Mouse (Mus musculus) liver, embryonic 11.5 days (tissue): Measurements from ENCODE around the gene Ntrk3. TPM values are rescaled to one million over a fixed set of nuclear protein-coding genes. Genes with fewer than 3 reads are reported as not detected.

Experiments
- ATAC-seq: fragments of 200-750 bp; cut with Nextera tagmentation; replicated peaks from 2 replicates; pipeline ENCODE4 v1.8.0; 2017; ENCODE audit warnings: moderate number of reproducible peaks, mild to moderate bottlenecking, moderate TSS enrichment, moderate library complexity; ENCODE audit not compliant: low FRiP score
- DNase-seq: peaks from one replicate; pipeline ENCODE4 v3.0.0-alpha.2; 2017; ENCODE audit warnings: low spot score
- H3K27ac ChIP-seq: fragments of 300-500 bp; sonication (generic); 2 replicates; pipeline ENCODE4 v1.5.1; 2014; ENCODE audit warnings: mild to moderate bottlenecking, low read depth, low read length, control low read depth
- H3K27me3 ChIP-seq: fragments of 300-500 bp; sonication (generic); replicated peaks from 2 replicates; pipeline ENCODE4 v1.6.1; 2014; ENCODE audit warnings: low read length, mixed read lengths; ENCODE audit not compliant: control insufficient read depth, insufficient read depth
- H3K36me3 ChIP-seq: fragments of 300-500 bp; sonication (generic); 2 replicates; pipeline ENCODE4 v1.6.1; 2014; ENCODE audit warnings: mild to moderate bottlenecking, low read length, moderate library complexity, mixed read lengths; ENCODE audit not compliant: control insufficient read depth, insufficient read depth
- H3K4me1 ChIP-seq: fragments of 300-500 bp; sonication (generic); replicated peaks from 2 replicates; pipeline ENCODE4 v1.6.1; 2014; ENCODE audit warnings: low read length, mixed read lengths; ENCODE audit not compliant: control insufficient read depth, insufficient read depth
- H3K4me2 ChIP-seq: fragments of 300-500 bp; sonication (generic); 2 replicates; pipeline ENCODE4 v1.6.1; 2014; ENCODE audit warnings: mild to moderate bottlenecking, control low read depth, moderate library complexity
- H3K4me3 ChIP-seq: fragments of 300-500 bp; sonication (generic); 2 replicates; pipeline ENCODE4 v1.5.1; 2014; ENCODE audit warnings: low read depth, low read length, control low read depth
- H3K9ac ChIP-seq: fragments of 300-500 bp; sonication (generic); 2 replicates; pipeline ENCODE4 v1.6.1; 2014; ENCODE audit warnings: low read depth, low read length, control low read depth
- H3K9me3 ChIP-seq: fragments of 300-500 bp; sonication (generic); 2 replicates; pipeline ENCODE4 v1.6.1; 2016; ENCODE audit warnings: low read length, inconsistent platforms, mixed read lengths; ENCODE audit not compliant: control insufficient read depth
- WGBS: fragments of 180-500 bp; shearing (Covaris S2); extraction: QIAGEN DNeasy Blood & Tissue Kit; methylation state at CpG from one replicate; pipeline ENCODE4 v1.1.7; 2014; 5-methylcytosine and 5-hydroxymethylcytosine counted together
- polyA plus RNA-seq: library from polyadenylated mRNA; unstranded; fragments of >200 nt; fragmentation: Nextera tagmentation; extraction: Ambion mirVana; gene quantifications from 2 replicates; pipeline ENCODE4 v1.2.1, GENCODE M21; 2014

Gene Ntrk3
- polyA plus RNA-seq, 1 experiment from 2014 or later, result 2.3 TPM

DNA sequence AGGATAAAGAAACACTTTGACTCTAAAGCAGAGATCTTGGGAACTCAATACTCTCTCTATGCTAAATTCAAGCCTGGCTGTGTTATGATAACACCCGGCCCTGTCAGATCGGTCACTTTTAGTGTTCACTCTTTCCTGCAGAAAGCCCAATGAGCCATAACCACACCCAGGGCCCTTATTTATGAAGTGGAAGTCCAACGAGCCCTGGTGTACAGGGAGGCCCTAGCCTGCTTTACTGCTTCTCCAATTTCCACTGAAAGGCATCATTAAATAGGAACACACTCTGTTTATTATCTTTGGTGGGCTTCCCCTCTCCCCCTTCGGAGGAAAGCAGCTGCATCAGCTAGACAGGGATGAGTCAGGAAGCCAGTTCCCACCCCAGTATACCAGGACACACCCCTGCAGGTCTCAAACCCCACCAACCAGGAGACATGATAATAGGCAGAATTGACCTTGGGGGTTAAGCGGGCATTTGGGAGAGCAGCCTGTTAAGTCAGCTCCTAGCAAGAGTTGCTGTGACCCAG lies 489.6 kb downstream of the Ntrk3 start:
- ATAC-seq (no peak), DNase-seq (no peak)
- Histone ChIP-seq H3K4me1 (no peaks in the 10 kb centered on the region), H3K36me3 (no peaks in the 10 kb centered on the region), H3K9ac (no peak overlapping the region), H3K27ac (no peak overlapping the region), H3K9me3 (no peaks in the 10 kb centered on the region), H3K27me3 (no peaks in the 10 kb centered on the region), H3K4me3 (no peak overlapping the region), H3K4me2 (no peak overlapping the region)
- 68% methylated on average over 5 of the region's 5 CpGs for WGBS

DNA sequence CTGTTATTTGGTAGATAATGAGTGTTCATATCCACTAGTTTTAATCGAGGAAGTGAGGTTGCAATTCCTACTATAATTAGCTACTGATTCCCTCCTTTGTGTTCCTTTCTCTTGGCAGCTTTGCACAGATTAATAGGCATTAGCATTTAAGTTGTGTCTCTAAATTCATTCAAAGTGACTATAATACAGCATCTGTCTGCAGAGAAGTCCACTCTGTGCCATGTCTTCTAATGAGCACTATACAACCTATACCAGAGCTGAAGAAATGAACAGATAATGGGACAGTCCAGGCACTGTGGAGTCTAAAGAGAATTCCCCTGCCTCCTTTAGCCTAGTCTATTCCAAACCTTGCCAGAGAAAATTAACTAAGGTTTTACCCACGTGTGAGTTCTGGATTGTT lies 498.8 kb downstream of the Ntrk3 start:
- H3K36me3 ChIP-seq, result no peaks in the 10 kb centered on the region
- WGBS, result 67% methylated on average over 2 of the region's 2 CpGs
- no peak for DNase-seq
- H3K27ac ChIP-seq, result no peak overlapping the region
- H3K4me1 ChIP-seq, result no peaks in the 10 kb centered on the region
- H3K9me3 ChIP-seq, result no peaks in the 10 kb centered on the region
- H3K4me2 ChIP-seq, result no peak overlapping the region
- no peaks in the 10 kb centered on the region for H3K27me3 ChIP-seq
- H3K4me3 ChIP-seq, result no peak overlapping the region
- H3K9ac ChIP-seq, result no peak overlapping the region
- ATAC-seq, result no peak

DNA sequence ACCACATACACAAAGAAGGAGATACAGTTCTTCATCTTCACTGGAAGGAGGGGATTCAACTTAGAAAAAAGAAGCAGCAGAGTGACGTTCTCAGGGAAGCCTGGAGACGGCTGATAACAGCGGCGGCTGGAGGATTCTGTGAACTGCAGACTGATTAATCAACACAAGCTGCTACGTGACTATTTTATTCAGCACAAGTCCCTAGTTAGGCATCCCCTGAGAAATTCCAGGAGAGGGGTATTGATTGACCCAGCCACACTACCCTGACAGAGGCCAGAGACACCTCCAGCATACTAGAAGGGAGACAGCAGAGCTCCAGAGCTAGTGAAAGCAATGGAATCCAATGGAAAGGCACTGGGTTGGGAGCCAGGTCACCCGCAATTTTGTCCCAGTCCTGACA lies 516.1 kb downstream of the Ntrk3 start:
- H3K27me3 ChIP-seq, result no peaks in the 10 kb centered on the region
- no peaks in the 10 kb centered on the region for H3K4me1 ChIP-seq
- ATAC-seq (no peak), DNase-seq (no peak)
- no peak overlapping the region for H3K4me3 ChIP-seq
- no peaks in the 10 kb centered on the region for H3K36me3 ChIP-seq
- no peak overlapping the region for H3K4me2 ChIP-seq
- no peaks in the 10 kb centered on the region for H3K9me3 ChIP-seq
- WGBS, result 31% methylated on average over 6 of the region's 6 CpGs
- no peak overlapping the region for H3K9ac ChIP-seq
- no peak overlapping the region for H3K27ac ChIP-seq

DNA sequence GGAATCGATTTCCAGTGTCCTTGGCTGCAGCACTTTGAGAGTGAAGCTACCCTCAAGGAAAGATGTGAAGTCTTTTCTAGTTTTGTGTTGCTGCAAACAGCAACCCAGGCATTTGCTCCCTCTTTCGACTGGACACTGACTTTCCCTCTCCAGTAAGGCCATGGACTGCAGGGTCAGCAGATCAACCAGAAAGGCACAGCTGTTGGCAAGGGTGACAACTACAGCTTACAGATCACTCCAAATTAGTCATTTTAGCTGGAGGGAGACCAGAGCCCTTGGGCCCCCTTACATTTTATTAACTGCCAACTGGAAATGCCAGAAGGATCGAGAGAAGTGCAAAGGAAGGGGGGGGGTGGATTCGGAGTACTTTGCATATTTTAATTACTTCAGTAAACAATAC lies 516.9 kb downstream of the Ntrk3 start:
- Histone ChIP-seq H3K9ac (no peak overlapping the region), H3K4me2 (no peak overlapping the region), H3K27ac (no peak overlapping the region), H3K9me3 (no peaks in the 10 kb centered on the region), H3K4me1 (no peaks in the 10 kb centered on the region), H3K36me3 (no peaks in the 10 kb centered on the region), H3K27me3 (no peaks in the 10 kb centered on the region), H3K4me3 (no peak overlapping the region)
- ATAC-seq, result no peak
- whole genome bisulfite sequencing, result 65% methylated on average over 4 of the region's 4 CpGs
- DNase-seq, result no peak

DNA sequence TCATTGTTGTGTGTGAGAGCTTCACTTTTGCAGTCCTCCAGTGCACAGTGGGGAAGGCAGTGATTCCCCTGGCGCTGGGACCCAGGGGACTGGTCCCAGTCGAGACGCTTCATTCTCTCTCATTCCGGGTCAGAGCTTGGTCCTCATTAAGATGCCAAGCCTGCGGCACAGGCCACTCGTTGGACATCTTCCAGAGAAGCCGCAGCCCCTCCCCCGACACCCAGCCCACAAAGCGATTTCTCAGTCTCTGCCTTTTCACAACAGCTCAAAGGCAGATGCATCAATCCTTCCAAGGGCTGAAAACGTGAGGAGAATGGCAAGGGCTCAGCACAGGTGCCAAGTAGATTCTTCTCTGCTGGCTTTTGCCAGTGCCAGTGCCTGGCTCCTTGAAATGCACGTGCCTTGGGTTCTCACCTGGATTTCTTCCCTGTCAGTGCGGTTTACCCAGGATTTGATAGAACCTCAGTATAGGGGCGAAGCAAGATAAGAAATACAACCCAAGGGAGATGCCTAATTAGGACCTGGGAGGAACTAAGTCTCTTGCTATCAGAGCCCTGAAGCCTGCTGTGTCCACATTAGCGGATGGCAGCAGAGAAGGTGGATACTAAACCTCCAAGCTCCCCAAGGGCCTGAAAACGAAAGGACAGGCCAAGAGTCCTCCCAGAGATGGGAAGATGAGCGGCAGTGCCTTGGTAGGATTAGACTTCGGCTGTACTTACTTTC lies 546.7 kb downstream of the Ntrk3 start:
- 16% methylated on average over 17 of the region's 17 CpGs for WGBS

DNA sequence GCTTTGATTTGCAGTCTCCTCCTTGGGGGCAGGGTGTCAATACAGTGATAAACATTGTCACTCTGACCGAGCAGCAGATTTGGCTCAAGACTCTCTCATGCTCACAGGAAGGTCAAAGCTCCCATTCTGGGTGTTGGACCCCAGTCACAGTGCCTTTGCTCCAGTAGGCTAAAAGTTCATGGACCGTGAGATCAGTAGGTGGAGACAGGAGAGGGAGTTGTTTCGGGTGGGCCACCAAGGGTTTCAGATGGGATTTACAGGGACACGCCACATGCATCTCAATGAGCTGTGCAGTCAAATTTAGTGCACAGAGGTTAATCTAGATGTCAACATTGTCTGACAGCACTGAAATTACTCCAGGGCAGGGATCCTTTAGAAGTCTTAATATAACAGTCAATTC lies 552.2 kb downstream of the Ntrk3 start:
- ATAC-seq (no peak), DNase-seq (no peak)
- Histone ChIP-seq H3K4me3 (no peak overlapping the region), H3K9ac (no peak overlapping the region), H3K27ac (no peak overlapping the region), H3K4me1 (no peaks in the 10 kb centered on the region), H3K27me3 (no peaks in the 10 kb centered on the region), H3K4me2 (no peak overlapping the region), H3K36me3 (no peaks in the 10 kb centered on the region), H3K9me3 (no peaks in the 10 kb centered on the region)
- WGBS, result 49% methylated on average over 4 of the region's 4 CpGs

More for the DNA sequence above, 546.7 kb downstream of the Ntrk3 start:
- Histone ChIP-seq H3K36me3 (no peaks in the 10 kb centered on the region), H3K9ac (no peak overlapping the region), H3K4me2 (no peak overlapping the region), H3K9me3 (no peaks in the 10 kb centered on the region), H3K27ac (no peak overlapping the region), H3K4me3 (no peak overlapping the region), H3K27me3 (no peaks in the 10 kb centered on the region), H3K4me1 (no peaks in the 10 kb centered on the region)
- no peak for DNase-seq
- ATAC-seq, result no peak

DNA sequence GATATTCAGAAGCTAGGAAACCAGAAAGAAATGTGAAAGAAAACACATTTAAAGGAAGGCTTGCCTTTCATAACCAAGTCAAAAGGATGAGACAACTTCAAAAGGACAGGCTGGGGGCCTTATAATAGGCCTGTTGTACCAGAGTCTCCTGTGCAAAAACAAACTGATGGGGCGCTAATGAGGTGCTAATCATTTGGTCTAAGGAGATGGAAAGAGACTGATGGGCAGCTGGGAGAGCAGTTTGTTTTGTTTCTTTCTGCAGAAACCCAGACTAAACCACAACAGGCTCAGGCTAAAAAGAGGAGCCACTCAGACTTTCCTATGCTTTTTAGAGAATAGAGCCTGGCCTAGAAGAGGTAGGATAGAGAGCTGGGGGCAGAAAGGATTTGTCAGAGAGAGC lies 554.4 kb downstream of the Ntrk3 start:
- H3K36me3 ChIP-seq, result no peaks in the 10 kb centered on the region
- H3K27ac ChIP-seq, result no peak overlapping the region
- H3K9ac ChIP-seq, result no peak overlapping the region
- ATAC-seq (no peak), DNase-seq (no peak)
- no peaks in the 10 kb centered on the region for H3K9me3 ChIP-seq
- no peak overlapping the region for H3K4me2 ChIP-seq
- H3K4me3 ChIP-seq, result no peak overlapping the region
- no peaks in the 10 kb centered on the region for H3K27me3 ChIP-seq
- H3K4me1 ChIP-seq, result no peaks in the 10 kb centered on the region
- 17% methylated on average over 1 of the region's 1 CpGs for WGBS

DNA sequence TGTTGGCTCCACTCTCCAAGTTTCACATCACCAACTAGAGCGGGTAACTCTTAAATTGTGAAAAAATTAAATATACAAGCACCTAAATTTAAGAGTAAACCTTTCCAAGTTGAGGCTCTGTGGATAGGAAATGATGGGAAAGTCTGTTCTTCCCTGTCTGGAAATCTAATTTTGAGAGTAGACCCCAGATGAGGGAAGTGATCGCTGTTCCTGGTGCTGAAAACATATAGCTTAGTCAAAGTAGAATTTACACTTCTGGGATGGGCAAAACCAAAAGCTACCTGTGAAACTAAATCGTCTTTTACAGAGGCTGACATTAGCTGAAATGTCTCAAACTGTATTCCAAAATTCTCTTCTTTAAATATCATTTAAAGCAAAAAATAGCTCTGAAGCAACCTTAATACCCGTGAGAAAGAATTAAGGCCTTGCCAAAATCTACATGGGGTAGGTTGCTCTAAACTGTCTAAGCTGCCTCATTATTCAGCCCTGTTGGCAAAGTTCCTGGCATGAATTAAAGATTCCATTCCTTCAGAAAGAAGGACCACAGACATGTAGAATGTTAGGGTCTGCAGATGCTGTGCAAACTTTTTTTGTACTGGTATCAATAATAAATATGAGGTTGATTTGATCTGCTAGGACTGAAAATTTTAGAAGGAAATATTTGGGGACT lies 557.7 kb downstream of the Ntrk3 start:
- ATAC-seq (no peak), DNase-seq (no peak)
- H3K4me2 ChIP-seq, result no peak overlapping the region
- no peaks in the 10 kb centered on the region for H3K27me3 ChIP-seq
- no peaks in the 10 kb centered on the region for H3K9me3 ChIP-seq
- H3K36me3 ChIP-seq, result no peaks in the 10 kb centered on the region
- H3K9ac ChIP-seq, result no peak overlapping the region
- no peak overlapping the region for H3K27ac ChIP-seq
- no peak overlapping the region for H3K4me3 ChIP-seq
- no peaks in the 10 kb centered on the region for H3K4me1 ChIP-seq
- 66% methylated on average over 4 of the region's 4 CpGs for WGBS
